Mouse (Mus musculus) left cerebral cortex, postnatal 10 days (tissue): Measurements from ENCODE around the gene Flcn. TPM values are rescaled to one million over a fixed set of nuclear protein-coding genes. Genes with fewer than 3 reads are reported as not detected.

Source experiments
- DNase-seq, 2 experiments: peaks; one replicate each; pipeline ENCODE4 v3.0.0; 2021 to 2022; ENCODE audit warnings: low spot score in 2 of 2, mixed read lengths in 1 of 2; ENCODE audit errors: extremely low spot score in 1 of 2
- intact Hi-C: fragments of 180-260 bp; cut with DNase I; formaldehyde crosslinking; loops from one replicate; pipeline ENCODE4 v1.15.1; 2025
- total RNA-seq, 2 experiments: library from RNA; stranded (reverse); gene quantifications; 2 replicates each; pipeline ENCODE4 v1.2.3; 2021

Gene Flcn
- total RNA-seq, 2 experiments from 2014 or later = 34.5 to 35.6 TPM

- intact Hi-C loops = loop anchor here (10.0 kb wide), 1 partner anchor 252 kb away; the partner anchor contains the start of gene Zkscan17
- DNase-seq = no peak
Measured at GRCm38 (mm10) chr11:59777259-59777658, 32.6 kb downstream of the Flcn start.

- intact Hi-C loops = loop anchor here (10.0 kb wide), 1 partner anchor 251 kb away; the partner anchor contains the start of gene Zkscan17
- DNase-seq = no peak
Measured at GRCm38 (mm10) chr11:59775435-59776148, 34.2 kb downstream of the Flcn start.

- no peak for DNase-seq
- intact Hi-C loops = loop anchor here (10.0 kb wide), 1 partner anchor 250 kb away; the partner anchor contains the start of gene Zkscan17
Measured at GRCm38 (mm10) chr11:59774522-59774921, 35.3 kb downstream of the Flcn start.

- intact Hi-C loops = loop anchor here (10.0 kb wide), 1 partner anchor 248 kb away; the partner anchor contains the start of gene Zkscan17
- DNase-seq = no peak
Measured at GRCm38 (mm10) chr11:59772902-59773301, 36.9 kb downstream of the Flcn start.

GRCm38 (mm10) chr11:59772291-59772690, 37.5 kb downstream of the Flcn start:
- DNase-seq = no peak
- intact Hi-C loops = loop anchor here (10.0 kb wide), 1 partner anchor 247 kb away; the partner anchor contains the start of gene Zkscan17

- DNase-seq = no peak
- intact Hi-C loops = loop anchor here (10.0 kb wide), 1 partner anchor 246 kb away; the partner anchor contains the start of gene Zkscan17
Measured at GRCm38 (mm10) chr11:59770753-59771152, 39.1 kb downstream of the Flcn start.

GRCm38 (mm10) chr11:59769738-59770137, 40.1 kb downstream of the Flcn start:
- no peak for DNase-seq
- intact Hi-C loops = loop anchor here (10.0 kb wide), 1 partner anchor 245 kb away; the partner anchor contains the start of gene Zkscan17

- intact Hi-C loops = no loop called here
- no peak for DNase-seq
Measured at GRCm38 (mm10) chr11:59769307-59769706, 40.5 kb downstream of the Flcn start.

- intact Hi-C loops = no loop called here
- DNase-seq = no peak
Measured at GRCm38 (mm10) chr11:59760796-59761195, 49.0 kb downstream of the Flcn start.

- no peak for DNase-seq
- intact Hi-C loops = no loop called here
Measured at GRCm38 (mm10) chr11:59759626-59760025, 50.2 kb downstream of the Flcn start.

GRCm38 (mm10) chr11:59759178-59759577, 50.6 kb downstream of the Flcn start:
- DNase-seq = peak; percentile 24 to 69
- intact Hi-C loops = no loop called here

GRCm38 (mm10) chr11:59758191-59758985, 51.4 kb downstream of the Flcn start:
- intact Hi-C loops = no loop called here

GRCm38 (mm10) chr11:59756351-59756750, 53.5 kb downstream of the Flcn start:
- DNase-seq = no peak
- intact Hi-C loops = no loop called here

More at GRCm38 (mm10) chr11:59758191-59758985, 51.4 kb downstream of the Flcn start:
- DNase-seq = no peak

- DNase-seq = no peak
- intact Hi-C loops = no loop called here
Measured at GRCm38 (mm10) chr11:59754504-59754903, 55.3 kb downstream of the Flcn start.

- no peak for DNase-seq
- intact Hi-C loops = loop anchor here (10.0 kb wide), 1 partner anchor 224 kb away; the partner anchor contains the start of gene Zkscan17
Measured at GRCm38 (mm10) chr11:59749050-59749449, 60.8 kb downstream of the Flcn start.

- peak; percentile 49 to 70 for DNase-seq
- intact Hi-C loops = loop anchor here (2.0 to 10.0 kb wide), 2 partner anchors 120 to 222 kb away; partner anchors contain the start of gene Zkscan17
Measured at GRCm38 (mm10) chr11:59746614-59747013, 63.2 kb downstream of the Flcn start.

- intact Hi-C loops = loop anchor here (2.0 to 10.0 kb wide), 2 partner anchors 119 to 221 kb away; partner anchors contain the start of gene Zkscan17
- no peak for DNase-seq
Measured at GRCm38 (mm10) chr11:59745851-59746250, 64.0 kb downstream of the Flcn start.

- DNase-seq = peak in 1 of 2 experiments; percentile 30
- intact Hi-C loops = loop anchor here (10.0 kb wide), 1 partner anchor 220 kb away; the partner anchor contains the start of gene Zkscan17
Measured at GRCm38 (mm10) chr11:59744374-59744773, 65.4 kb downstream of the Flcn start.

GRCm38 (mm10) chr11:59743712-59744111, 66.1 kb downstream of the Flcn start:
- intact Hi-C loops = loop anchor here (10.0 kb wide), 1 partner anchor 219 kb away; the partner anchor contains the start of gene Zkscan17
- no peak for DNase-seq
